Mouse (Mus musculus) adrenal gland, postnatal 4 days (tissue): ENCODE measurements around the gene Iqca. TPM values are rescaled to one million over a fixed set of nuclear protein-coding genes. Genes with fewer than 3 reads are reported as not detected.

ENCODE experiments used
- DNase-seq, 2 experiments: peaks; one replicate each; pipeline ENCODE4 v3.0.0; 2021 to 2022; ENCODE audit warnings: low spot score in 2 of 2, mixed read lengths in 2 of 2
- total RNA-seq, 2 experiments: library from RNA; stranded (reverse); gene quantifications; 2 replicates each; pipeline ENCODE4 v1.2.3; 2021

Iqca gene
- total RNA-seq, 2 experiments from 2014 or later, result not detected

DNA sequence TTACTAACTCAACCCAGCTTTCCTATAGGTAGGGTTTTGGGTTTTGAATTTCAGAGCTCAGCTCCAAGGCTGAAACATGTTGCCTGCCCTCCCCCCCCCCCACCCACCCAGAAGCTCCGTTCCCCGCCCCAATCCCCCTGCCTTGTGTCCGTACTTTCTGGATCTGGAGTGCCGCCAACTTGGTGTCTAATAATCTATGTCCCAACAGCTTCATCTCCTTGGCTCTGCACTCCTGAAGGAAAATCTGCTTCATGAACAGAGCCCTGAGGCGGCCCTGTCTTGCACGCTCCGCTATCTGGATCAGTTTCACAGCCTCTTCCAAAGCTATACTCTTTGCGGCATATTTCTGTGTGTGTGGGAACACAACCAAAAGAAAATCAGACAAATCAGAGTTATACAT, 13.5 kb downstream of the Iqca start:
- DNase-seq, result no peak

DNA sequence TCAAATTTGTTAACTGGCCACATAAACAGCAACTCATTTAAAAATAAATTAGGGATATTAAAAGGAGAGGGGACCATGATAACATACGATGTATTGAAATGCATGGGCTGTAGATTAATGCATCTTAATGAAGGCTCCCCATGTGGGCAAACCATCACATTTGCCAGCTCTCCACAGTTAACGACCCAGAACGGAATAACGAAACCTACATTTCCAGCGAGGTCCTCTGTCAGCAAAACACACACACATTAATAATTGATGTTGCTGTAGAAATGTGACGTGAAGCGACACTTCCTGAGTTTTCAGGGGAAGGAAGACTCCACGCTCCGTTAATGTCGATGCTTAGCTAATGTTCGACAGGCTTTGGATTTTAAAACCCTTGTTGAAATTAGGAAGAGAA, 20.8 kb downstream of the Iqca start:
- DNase-seq, result no peak

DNA sequence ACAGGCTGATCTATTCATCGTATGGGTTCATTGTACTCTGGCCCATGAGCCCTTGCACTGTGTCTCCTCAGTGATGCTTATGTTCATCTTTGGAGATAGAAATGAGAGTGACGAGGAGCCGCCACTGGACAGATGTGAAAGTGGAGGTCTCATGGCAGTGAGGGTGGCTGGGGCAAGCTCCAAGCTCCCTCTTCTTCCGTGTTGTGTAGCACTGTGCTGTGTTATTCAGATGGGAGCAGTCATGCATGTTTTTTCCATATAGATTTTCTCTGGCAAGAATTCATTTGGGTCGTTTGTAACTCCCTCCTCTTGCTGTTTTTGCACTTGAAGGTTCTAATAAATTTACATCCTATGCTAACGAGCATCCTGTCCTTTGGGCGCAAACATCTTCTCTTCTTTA, 21.2 kb downstream of the Iqca start:
- DNase-seq, result no peak

DNA sequence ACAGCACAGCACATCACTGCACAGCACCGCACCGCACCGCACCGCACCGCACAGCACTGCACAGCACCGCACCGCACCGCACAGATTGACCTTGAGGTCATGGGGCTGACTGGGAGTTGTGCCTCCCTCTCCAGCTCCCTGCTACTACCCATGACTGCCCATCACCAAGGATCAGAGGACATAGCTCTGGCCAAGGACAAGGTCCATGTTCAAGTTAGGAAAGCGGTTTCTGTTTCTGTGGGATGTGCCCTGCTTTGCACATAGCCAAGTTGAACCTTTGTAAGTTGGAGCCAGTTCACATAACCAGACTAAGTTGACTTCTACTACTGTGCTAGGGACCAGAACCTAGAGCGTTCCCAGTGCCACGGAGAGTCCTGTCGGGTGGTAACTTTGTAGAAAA, 28.6 kb downstream of the Iqca start:
- no peak for DNase-seq

DNA sequence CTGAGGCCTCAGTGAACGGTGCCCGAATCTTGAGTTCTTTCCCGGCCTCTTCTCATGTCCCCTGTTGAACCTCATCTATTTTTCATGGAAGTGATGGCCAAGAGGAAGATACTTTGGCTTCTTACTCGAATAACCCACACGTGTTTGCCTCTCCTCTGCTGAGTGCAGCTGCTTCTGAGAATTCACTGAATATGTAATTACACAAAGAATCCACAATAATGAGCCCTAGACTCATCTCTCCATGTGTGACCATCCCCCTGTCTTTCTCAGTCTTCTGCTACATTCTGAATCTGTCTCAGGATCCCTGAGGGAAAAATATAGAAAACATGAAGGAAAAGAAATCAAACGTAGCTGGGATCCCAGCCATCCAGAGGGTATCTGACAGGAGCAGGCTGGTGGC, 32.5 kb downstream of the Iqca start:
- no peak for DNase-seq

DNA sequence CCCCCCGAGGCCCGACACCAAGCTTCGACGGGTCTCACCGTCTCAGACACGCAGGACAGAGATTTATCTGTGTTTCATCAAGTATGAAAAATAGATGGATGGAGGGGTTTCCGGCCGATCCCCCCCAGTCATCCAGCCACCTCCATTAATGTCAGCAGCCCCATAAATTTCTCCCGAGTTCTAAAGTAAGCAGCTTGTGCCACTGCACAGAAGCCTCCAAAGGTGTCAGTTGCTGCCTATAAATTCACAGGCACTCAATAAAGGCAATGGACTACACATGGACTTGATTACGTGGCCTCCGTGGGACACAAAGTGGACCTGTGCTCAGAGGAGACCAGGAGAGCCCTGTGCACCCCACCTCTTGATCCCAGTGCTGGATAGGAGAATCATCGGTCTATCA, 34.0 kb downstream of the Iqca start:
- DNase-seq, result no peak

DNA sequence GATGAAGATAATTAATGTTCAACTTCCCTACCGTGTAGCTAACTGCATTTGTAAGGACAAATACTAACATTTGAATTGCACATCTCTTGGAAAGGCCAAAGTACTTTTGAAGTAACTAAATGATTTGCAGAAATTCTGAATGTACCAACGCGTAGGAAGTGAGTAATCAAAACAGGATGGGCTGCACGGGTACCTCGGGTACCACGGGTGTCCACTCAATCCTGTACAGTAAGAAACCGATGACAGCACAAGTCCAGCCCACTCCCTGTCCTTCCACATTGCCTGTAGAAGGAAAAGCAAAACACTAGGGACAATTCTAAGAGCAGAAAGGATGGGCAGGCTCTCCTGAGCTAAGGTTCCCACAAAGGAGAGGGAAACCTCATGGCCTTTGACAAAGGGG, 36.0 kb downstream of the Iqca start:
- no peak for DNase-seq

DNA sequence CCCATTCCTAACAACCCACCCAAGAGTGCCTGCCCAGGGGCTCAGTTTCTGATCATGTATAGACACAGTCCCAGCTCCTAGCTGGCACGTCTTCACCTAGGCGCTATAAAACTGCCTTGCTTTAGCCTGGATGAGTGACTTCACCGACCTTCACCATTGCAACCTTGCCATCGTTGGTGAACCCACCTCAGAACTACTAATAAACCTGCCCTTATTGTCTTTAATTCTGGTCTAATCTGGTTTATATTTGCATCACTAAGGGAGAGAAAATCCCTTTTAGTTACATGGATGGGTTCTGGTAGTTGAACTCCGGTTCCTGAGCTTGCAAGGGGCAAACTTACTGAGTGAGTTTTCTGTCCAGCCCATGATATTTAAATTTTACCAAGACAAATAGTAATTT, 38.6 kb downstream of the Iqca start:
- no peak for DNase-seq

DNA sequence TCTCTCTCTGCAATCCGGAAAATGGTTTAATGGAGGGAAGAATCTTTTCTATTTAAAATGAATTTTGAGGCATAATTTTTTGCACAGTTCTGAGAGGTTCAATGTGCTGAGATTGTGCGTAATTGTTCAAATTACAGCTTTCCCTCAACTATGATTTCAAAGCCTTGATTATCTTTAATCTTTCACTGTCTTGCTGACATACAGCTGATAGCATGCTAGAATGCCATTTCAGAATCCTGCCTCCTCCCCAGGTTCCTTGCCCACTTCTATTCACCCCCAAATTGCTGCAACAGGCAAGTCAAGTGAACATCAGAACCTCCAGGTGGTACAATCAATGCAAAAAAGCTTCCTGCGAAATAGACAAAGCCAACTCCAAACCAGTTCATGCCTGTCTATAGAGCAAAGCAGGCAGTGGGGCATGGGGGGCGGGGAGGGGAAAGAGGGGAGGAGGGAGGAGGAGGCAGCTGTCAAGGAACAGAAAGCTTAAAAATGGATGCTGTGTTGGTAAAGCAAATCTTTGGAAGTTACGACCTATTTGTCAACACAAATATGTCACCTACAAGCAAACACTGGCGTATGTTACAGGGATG, 39.5 kb downstream of the Iqca start:
- no peak for DNase-seq

DNA sequence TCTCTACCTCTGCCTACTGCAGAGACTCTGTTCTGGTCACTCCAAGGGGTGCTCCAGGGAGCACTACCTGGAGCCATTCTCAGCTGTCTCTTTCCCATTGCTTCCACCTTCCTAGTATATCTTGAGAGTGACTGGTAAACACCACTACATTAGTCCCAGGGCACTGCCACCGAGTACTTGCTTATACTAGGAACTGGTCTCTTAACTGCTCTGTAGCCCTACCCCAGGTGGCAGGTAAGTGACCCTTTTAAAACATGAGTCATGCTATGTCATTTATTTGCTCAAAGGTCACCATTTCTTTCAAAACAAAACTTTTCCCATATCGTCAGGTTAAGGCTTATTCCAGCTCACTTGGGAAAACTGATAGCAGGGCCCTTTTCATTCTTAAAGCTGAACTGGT, 40.5 kb downstream of the Iqca start:
- no peak for DNase-seq

DNA sequence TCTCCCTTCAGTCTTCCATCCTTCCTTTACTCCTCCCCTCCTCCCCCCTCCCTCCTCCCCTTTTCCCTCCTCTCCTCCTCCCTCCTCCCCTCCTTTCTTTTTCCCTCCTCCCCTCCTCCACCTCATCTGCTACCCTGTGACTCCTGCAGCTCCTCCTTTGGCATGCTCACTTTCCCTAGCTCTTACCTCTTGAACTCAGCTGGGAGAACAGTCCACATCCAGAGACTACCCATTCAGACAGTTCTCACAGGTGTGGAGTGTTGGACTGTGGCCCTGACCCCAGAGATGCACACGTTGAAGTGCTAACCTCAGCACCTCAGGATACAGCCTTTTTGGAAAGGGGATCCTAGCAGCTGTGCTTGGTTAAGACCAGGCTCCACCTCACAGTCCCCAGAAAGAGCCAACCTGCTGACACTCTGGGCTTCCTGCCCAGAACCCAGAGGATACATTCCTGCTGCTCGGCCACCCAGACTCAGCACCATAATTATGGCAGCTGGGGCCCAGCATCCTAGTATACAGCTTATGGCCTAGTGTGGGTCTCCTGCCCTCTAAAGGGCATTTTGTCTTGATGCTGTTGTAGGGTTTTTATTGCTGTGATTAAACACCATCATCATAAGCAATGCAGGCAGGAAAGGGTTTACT, 41.9 kb downstream of the Iqca start:
- DNase-seq, result no peak

DNA sequence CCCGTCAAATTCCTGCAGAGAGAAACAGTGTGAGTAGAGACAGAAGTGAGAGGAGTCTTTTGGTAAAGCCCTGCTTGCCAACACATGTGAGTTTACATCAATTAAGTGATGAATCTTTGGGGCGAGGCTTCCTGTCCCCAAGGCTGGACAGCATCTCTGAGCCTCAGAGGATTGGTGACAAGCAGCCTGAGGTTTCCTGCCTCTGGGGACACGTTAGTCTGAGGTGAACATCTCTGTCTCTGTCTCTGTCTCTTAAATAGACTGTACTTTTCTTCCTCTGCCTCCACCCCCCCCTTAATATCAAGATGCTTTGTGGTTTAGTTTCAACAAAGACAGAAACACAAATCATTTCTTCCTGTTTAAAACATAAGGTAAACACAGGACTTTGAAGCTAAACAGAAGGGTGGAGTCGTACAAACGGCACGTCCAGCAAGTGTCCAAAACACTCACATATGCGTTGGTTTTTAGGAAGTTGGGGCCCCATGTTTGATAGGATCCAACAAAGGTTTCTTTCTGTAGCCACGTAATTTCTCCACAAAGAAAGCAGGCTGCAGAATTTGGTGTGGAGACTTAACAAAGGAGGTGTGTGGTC, 49.2 kb downstream of the Iqca start:
- DNase-seq, result no peak

DNA sequence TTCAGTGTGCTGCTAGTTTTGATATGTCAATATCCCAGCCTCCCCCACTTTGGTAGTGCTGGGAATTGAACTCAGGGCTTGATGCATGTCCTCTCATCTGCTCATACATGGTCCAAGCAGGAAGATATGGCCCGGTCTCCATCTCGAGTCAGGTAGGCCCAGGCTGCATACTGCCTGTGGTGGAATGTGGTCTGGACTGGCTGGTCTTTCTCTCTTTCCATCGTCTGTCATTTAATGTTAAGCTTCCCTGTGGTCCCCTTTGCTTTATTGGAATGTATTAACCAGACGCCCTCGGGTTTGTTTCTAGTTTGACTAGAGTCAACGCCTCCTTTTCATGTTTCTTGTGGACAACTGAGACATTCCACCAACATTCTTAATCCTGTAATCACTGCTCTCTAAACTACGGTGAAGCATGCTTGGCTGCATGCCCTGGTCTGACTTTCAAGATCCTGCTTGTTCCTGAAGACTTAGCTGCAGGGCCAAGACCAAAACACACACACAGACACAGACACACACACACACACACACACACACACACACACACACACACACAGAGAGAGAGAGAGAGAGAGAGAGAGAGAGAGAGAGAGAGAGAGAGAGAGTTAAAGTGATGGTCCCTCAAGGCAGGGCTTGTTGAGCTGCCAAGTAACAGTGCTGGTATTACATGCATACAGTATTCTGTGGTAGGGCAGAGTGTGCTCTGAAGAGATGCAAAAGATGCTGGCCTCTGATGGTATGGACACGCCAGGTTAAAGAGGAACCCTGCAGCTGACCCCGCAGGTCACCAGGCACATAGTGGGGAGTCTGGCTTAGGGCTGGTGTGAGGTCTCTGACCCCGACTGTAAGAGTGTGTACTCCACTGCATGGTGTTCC, 52.6 kb downstream of the Iqca start:
- no peak for DNase-seq

DNA sequence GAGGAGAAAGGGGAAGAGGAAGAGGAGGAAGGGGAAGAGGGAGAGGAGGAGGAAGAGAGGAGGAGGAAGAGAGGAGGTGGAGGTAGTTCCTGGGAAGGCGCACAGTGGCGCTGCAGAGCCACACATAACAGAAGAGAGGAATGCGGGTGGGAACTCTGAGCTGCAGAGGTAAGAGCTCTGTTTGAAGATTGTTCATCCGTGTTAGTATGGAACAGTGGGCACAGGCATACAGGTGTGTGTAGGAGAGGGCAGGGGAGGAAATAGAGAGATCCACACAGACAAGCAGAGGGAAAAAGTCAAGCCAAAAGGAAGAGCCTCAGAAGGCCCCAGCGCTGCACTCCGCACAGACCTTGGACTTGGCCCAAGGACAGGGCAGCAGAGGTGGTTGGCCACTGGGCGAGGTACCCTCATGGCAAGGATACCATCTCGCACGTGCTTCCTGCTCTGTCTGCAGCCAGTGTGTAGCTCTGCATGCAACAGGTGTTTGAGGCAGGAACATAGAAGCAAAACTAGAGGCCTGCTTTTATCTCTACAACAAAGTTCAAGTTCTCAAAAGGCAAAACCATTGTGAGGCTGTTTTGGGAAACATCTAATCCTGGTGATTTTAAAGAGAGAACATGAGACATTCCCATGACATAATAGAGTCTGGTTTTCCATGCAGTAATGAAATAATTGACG, 60.2 kb downstream of the Iqca start:
- DNase-seq, result no peak

DNA sequence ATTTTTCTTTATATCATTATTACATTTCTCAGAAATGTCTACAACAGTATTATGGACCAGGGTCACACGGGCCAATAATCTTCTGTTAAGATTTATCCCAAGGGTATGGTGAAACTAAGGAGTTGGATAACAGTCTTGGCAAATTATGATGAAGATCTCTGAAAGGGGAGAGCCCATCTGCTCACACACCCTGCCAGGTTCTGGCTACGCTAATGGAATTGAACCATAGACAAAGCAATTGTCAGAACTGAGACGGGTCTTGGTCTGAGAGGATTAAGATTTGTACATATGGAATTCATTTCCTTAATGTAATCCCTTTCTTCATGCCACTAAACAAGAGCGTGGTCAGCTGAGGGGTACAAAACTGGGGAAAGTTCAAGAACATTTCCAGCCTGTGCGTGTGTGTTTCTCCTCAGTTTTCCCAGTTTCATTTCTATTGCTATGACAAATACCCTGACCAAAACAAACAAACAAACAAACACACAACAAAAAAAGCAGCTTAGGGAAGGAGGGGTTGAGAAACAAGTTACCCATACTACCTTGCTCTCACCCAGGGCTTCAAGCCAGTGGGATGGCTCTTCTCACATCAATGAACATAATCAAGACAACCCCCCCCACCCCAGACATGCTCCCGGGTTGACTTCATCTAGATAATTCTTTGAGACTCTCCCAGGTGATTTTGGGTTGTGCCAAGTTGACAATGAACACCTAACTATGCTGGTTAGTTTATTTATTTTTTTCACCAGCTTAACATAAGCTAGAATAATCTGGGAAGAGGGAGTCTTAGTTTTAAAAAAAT, 64.8 kb downstream of the Iqca start:
- no peak for DNase-seq

DNA sequence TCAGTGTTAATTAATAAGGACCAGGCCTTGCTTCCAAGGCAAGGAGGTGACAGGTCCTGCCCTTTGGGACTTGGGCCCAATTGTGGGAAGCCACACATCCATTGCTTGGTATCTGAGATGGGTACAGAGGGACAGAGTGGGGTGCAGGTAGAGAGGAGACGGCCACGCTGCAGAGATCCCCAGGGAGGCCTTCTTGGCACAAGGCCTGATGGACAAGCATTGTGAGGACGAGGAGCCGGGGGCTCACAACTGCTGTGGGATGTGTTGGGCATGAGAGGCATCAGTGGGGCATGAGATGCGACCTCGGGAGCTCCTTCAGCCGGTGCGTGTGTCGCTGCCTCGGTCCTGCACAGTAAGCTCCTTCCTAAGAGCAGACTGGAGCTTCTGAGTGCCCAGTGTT, 66.7 kb downstream of the Iqca start:
- no peak for DNase-seq

DNA sequence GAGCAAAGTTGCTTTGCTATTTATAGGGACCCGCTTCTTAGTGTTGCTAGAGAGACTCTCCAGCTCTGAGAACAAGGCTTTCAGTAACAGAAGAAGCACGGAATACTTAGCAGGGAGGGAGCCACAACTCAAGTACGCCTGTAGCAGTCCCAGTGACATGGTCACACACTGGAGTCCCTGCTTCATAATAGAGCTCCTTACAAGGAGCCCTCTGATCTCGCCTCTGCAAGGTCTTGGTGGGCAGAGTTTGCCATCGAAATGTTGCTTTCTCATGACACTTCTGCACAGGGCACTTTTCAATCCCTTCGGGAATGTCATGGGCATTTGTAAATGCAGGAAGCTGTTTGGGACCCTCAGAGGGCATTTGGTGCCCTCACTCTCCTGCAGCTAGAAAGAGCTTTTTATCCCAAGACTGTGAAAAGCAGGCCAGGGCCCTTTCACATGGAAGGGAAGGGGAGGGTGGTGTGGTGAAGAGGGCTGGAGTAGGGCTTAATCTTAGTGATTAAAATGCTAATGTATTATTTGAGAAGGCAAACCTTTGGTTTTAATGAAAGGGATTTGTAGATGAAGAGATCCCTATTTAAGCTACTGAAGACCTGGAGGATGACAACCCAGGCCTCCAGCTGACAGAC, 67.6 kb downstream of the Iqca start:
- no peak for DNase-seq

DNA sequence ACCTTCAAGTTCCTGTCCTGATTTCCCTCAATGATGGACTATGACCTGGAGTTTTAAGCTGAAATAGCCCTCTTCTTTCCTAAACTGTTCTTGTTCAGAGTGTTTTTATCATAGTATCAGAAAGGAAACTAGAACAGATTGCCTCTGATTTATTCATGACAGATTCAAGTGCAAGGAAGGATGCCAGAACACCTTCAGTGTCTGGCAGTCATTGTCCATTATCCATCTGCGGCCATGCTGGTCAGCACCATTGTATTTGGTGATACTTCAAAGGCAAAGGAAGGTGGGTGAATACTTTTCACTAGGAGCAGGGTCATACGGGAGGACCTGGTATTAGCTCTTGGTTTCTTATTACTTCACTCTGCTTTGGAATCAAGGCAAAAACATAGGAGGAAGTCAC, 76.9 kb downstream of the Iqca start:
- DNase-seq, result no peak

DNA sequence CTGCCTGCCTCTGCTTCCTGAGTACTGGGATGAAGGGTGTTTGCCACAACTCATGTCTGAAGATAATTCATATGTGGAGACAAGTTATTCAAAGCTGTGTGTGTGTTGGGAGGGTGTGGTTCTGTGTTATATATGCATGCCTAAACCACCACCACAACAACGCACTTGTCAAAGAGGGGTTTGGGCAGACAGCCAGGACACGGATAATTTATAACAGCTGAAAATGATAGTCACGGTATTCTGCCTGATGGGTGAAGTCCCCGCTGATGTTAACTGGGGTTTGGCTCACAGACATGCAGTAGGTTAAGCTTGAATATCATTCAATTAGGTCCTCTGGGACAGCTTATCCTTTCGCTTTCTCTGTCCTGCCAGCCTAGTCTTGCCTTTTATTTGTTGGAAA, 78.4 kb downstream of the Iqca start:
- no peak for DNase-seq
